In the genomic region with DNA sequence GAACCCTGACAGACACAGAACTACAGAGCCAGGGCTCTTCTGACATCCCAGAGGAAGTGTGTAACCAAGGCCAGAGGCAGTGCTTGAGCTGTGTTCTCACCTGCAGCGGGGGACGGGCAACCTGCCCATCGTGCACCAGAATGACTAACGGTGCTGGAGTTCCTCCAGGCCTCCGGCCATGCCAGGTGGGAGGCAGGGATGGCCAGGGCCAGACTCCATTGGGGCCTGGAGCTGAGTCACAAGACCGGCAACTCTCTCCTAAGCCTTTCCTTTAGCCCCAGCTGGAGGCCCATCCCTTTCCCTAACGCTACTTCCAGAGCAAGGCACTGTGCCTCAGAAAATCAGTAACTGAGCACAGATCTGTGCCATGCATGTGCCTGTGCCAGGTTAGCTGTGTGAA, we compare ENCODE assay signal across 10 mouse cellular contexts.
DNase-seq lines count a peak whose midpoint lies in the region; ATAC-seq and TF ChIP-seq lines count a peak whose summit lies in the region.
"Had no signal": no experiment of that assay in that cellular context is flagged by ENCODE, and none has a peak within 500 bp of the region (broad histone marks: within the 10 kb centered on the region; RNA-seq: fewer than 3 reads in every experiment).

No protein-coding gene starts in this region.

- no peak overlapping the region for H3K4me3 ChIP-seq in hindbrain, postnatal 0 days (ENCODE audit: low read length)
- H3K4me3 ChIP-seq in hindbrain, embryonic 14.5 days (replicated peaks; ENCODE audit: low read length): no peak overlapping the region
- H3K4me3 ChIP-seq in forebrain, embryonic 11.5 days (ENCODE audit: low read depth, low read length): no peak overlapping the region
- H3K4me3 ChIP-seq in hindbrain, embryonic 13.5 days: no peak overlapping the region
- H3K4me3 ChIP-seq: midbrain, embryonic 15.5 days had no signal

- H3K9ac ChIP-seq in hindbrain, postnatal 0 days (replicated peaks; ENCODE audit: low read length): no peak overlapping the region
- no peak overlapping the region for H3K9ac ChIP-seq in hindbrain, embryonic 14.5 days
- no peak overlapping the region for H3K9ac ChIP-seq in forebrain, embryonic 11.5 days (ENCODE audit: low read length)
- no peak overlapping the region for H3K9ac ChIP-seq in hindbrain, embryonic 13.5 days
- H3K9ac ChIP-seq: midbrain, embryonic 15.5 days had no signal

- H3K36me3 ChIP-seq in hindbrain, postnatal 0 days (ENCODE audit: insufficient read depth, low read length): no peaks in the 10 kb centered on the region
- H3K36me3 ChIP-seq in hindbrain, embryonic 14.5 days (replicated peaks; ENCODE audit: control insufficient read depth, insufficient read depth): no peaks in the 10 kb centered on the region
- no peaks in the 10 kb centered on the region for H3K36me3 ChIP-seq in forebrain, embryonic 11.5 days (ENCODE audit: control insufficient read depth, insufficient read depth, low read length)
- H3K36me3 ChIP-seq in hindbrain, embryonic 13.5 days: no peaks in the 10 kb centered on the region
- H3K36me3 ChIP-seq: midbrain, embryonic 15.5 days had no signal

- H3K9me3 ChIP-seq in hindbrain, postnatal 0 days (ENCODE audit: low read length): no peaks in the 10 kb centered on the region
- H3K9me3 ChIP-seq in hindbrain, embryonic 14.5 days (ENCODE audit: control insufficient read depth, low read length): no peaks in the 10 kb centered on the region
- H3K9me3 ChIP-seq in forebrain, embryonic 11.5 days (ENCODE audit: control insufficient read depth, low read length): no peaks in the 10 kb centered on the region
- H3K9me3 ChIP-seq in hindbrain, embryonic 13.5 days: no peaks in the 10 kb centered on the region
- H3K9me3 ChIP-seq: midbrain, embryonic 15.5 days had no signal

- 0 out of 2 replicates have a peak, but pooled peaks have one; percentile 24 for ATAC-seq in hindbrain, postnatal 0 days
- ATAC-seq in hindbrain, embryonic 14.5 days (ENCODE audit: low FRiP score): no peak
- no peak for ATAC-seq in forebrain, embryonic 11.5 days (replicated peaks; ENCODE audit: low FRiP score)
- no peak for ATAC-seq in hindbrain, embryonic 13.5 days (ENCODE audit: low FRiP score)
- ATAC-seq: CD4-positive, CD25-positive, alpha-beta regulatory T cell, adult 4 months; midbrain, embryonic 15.5 days had no signal

- no peaks in the 10 kb centered on the region for H3K4me1 ChIP-seq in hindbrain, postnatal 0 days (ENCODE audit: insufficient read depth, low read length)
- H3K4me1 ChIP-seq in hindbrain, embryonic 14.5 days (replicated peaks; ENCODE audit: control insufficient read depth, insufficient read depth, low read length): no peaks in the 10 kb centered on the region
- no peaks in the 10 kb centered on the region for H3K4me1 ChIP-seq in forebrain, embryonic 11.5 days (replicated peaks; ENCODE audit: control insufficient read depth, insufficient read depth, low read length)
- no peaks in the 10 kb centered on the region for H3K4me1 ChIP-seq in hindbrain, embryonic 13.5 days (replicated peaks)
- H3K4me1 ChIP-seq: midbrain, embryonic 15.5 days had no signal

- no peaks in the 10 kb centered on the region for H3K27me3 ChIP-seq in hindbrain, postnatal 0 days (ENCODE audit: insufficient read depth, low read length)
- no peaks in the 10 kb centered on the region for H3K27me3 ChIP-seq in hindbrain, embryonic 14.5 days (ENCODE audit: control insufficient read depth, insufficient read depth, low read length)
- H3K27me3 ChIP-seq in forebrain, embryonic 11.5 days (ENCODE audit: control insufficient read depth, insufficient read depth, low read length): no peaks in the 10 kb centered on the region
- H3K27me3 ChIP-seq in hindbrain, embryonic 13.5 days: no peaks in the 10 kb centered on the region
- H3K27me3 ChIP-seq: midbrain, embryonic 15.5 days had no signal

- intact Hi-C loops in gastrocnemius, postnatal 14 days (cut with DNase I; ENCODE audit: low total_unique reads): no loop called here

- peak; percentile 57 for DNase-seq in hindbrain, postnatal 0 days (ENCODE audit: low spot score)
- DNase-seq in hindbrain, embryonic 14.5 days (ENCODE audit: low spot score): no peak
- peak; percentile 74 to 82 for DNase-seq in adrenal gland, postnatal 36 days
- peak; percentile 49 for DNase-seq in gastrocnemius, postnatal 14 days
- peak; percentile 38 to 73 for DNase-seq in lung, postnatal 4 days
- no peak for DNase-seq in forebrain, embryonic 11.5 days (ENCODE audit: low spot score)
- no peak for DNase-seq in right cerebral cortex, postnatal 10 days (ENCODE audit: low spot score in 2 of 2)

- 45% methylated on average over 7 of the region's 7 CpGs for WGBS in hindbrain, postnatal 0 days
- 77% methylated on average over 7 of the region's 7 CpGs for WGBS in hindbrain, embryonic 14.5 days
- WGBS in forebrain, embryonic 11.5 days: 75% methylated on average over 7 of the region's 7 CpGs
- 86% methylated on average over 7 of the region's 7 CpGs for WGBS in hindbrain, embryonic 13.5 days

- no peak for TF ChIP-seq CTCF in hindbrain, postnatal 0 days (IDR thresholded peaks at IDR 0.05; ENCODE audit: low read depth)

- no peak overlapping the region for H3K27ac ChIP-seq in hindbrain, postnatal 0 days
- H3K27ac ChIP-seq in hindbrain, embryonic 14.5 days: no peak overlapping the region
- H3K27ac ChIP-seq in forebrain, embryonic 11.5 days (ENCODE audit: low read depth, low read length): no peak overlapping the region
- no peak overlapping the region for H3K27ac ChIP-seq in hindbrain, embryonic 13.5 days
- H3K27ac ChIP-seq: midbrain, embryonic 15.5 days had no signal

- H3K4me2 ChIP-seq in hindbrain, postnatal 0 days (ENCODE audit: low read depth, low read length): no peak overlapping the region
- no peak overlapping the region for H3K4me2 ChIP-seq in hindbrain, embryonic 14.5 days (replicated peaks)
- no peak overlapping the region for H3K4me2 ChIP-seq in forebrain, embryonic 11.5 days (ENCODE audit: low read depth, low read length, severe bottlenecking)
- H3K4me2 ChIP-seq in hindbrain, embryonic 13.5 days: no peak overlapping the region
- H3K4me2 ChIP-seq: midbrain, embryonic 15.5 days had no signal

Comparison
In these comparisons a context has a peak if more than half of its experiments do, and no peak if none do; other contexts are left out.
1. DNase-seq: peak in hindbrain, postnatal 0 days (single experiment), adrenal gland, postnatal 36 days (2 of 2), gastrocnemius, postnatal 14 days (single experiment) and lung, postnatal 4 days (2 of 2); none in hindbrain, embryonic 14.5 days (single experiment), forebrain, embryonic 11.5 days (single experiment) and right cerebral cortex, postnatal 10 days (0 of 2).